Mouse (Mus musculus) G1E (cell line): Measurements from ENCODE around the gene Acyp1. TPM values are rescaled to one million over a fixed set of nuclear protein-coding genes. Genes with fewer than 3 reads are reported as not detected.

Experiments used
- ATAC-seq: 2 replicates; pipeline ENCODE4 v1.8.0; 2016; ENCODE audit warnings: mild to moderate bottlenecking; ENCODE audit not compliant: insufficient number of reproducible peaks, poor library complexity, low FRiP score, severe bottlenecking; ENCODE audit errors: extremely low read depth
- DNase-seq: peaks from one replicate; pipeline ENCODE4 v3.0.0; 2012; ENCODE audit warnings: low spot score
- H3K27me3 ChIP-seq: 2 replicates; pipeline ENCODE4 v1.6.1; 2012; ENCODE audit warnings: mild to moderate bottlenecking, low read length, inconsistent platforms; ENCODE audit not compliant: insufficient read depth
- H3K36me3 ChIP-seq: replicated peaks from 2 replicates; pipeline ENCODE3; 2012; ENCODE audit warnings: mild to moderate bottlenecking, inconsistent platforms
- H3K4me1 ChIP-seq: 2 replicates; pipeline ENCODE4 v1.6.1; 2012; ENCODE audit warnings: low read depth, low read length, inconsistent platforms, mixed read lengths; ENCODE audit not compliant: insufficient read depth
- H3K4me3 ChIP-seq: 2 replicates; pipeline ENCODE4 v1.5.1; 2012; ENCODE audit warnings: low read depth, mild to moderate bottlenecking, inconsistent platforms, low read length, moderate library complexity, mixed read lengths
- H3K9me3 ChIP-seq: replicated peaks from 2 replicates; pipeline ENCODE4 v1.6.1; 2012; ENCODE audit warnings: inconsistent platforms
- CTCF ChIP-seq: IDR thresholded peaks from 2 replicates; pipeline ENCODE4 v1.5.1; 2012; ENCODE audit warnings: low read depth, low read length, inconsistent platforms, mixed read lengths
- GATA1 ChIP-seq: IDR thresholded peaks from 2 replicates; pipeline ENCODE4 v1.6.1; 2012; ENCODE audit warnings: borderline replicate concordance, low read length, inconsistent platforms, mixed read lengths
- GATA2 ChIP-seq: IDR thresholded peaks from 2 replicates; pipeline ENCODE4 v1.6.1; 2012; ENCODE audit warnings: low read depth, low read length, inconsistent platforms, borderline replicate concordance
- POLR2AphosphoS5 ChIP-seq: IDR thresholded peaks from 2 replicates; pipeline ENCODE4 v1.6.1; 2012; ENCODE audit warnings: low read depth, low read length, inconsistent platforms; ENCODE audit not compliant: insufficient replicate concordance
- TAL1 ChIP-seq: conservative IDR thresholded peaks from 2 replicates; pipeline ENCODE4 v1.6.1; 2012; ENCODE audit warnings: low read depth, low read length, inconsistent platforms, mixed read lengths
- polyA plus RNA-seq: library from polyadenylated mRNA; stranded (reverse); fragments of >175 nt; gene quantifications from 2 replicates; pipeline ENCODE4 v1.2.3, GENCODE M21; 2012
- total RNA-seq, 2 experiments: library from RNA; stranded (forward) in 1 of 2; stranded (reverse) in 1 of 2; fragments of 200-1000 nt in 1 of 2; fragments of >200 nt in 1 of 2; fragmentation: Nextera tagmentation in 1 of 2; gene quantifications; 2 replicates each; pipeline ENCODE4 v1.2.3; 2014 to 2017

The Acyp1 gene
- total and polyA plus RNA-seq, 3 experiments = 57.0 to 285 (median 127) TPM

DNA sequence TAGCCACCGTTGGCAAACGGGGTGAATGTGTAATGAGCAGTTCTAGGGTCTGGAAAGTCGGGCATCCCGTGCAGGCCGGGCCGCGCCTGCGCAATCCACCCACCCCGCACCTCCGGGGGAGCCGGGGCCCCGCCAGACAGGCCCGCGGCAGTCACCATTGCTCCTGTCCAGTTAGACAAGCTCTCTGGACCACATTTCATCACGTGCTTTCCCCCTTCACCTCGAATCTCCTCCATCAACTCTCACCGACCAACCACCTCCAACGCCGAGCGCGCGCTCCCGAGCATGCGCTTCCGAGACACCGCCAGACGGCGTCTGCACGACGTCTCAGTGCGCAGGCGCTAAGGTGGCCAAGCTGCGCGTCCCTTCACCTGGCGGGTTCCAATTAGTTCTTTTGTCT is 17.9 kb downstream of the Acyp1 start, which contains the start of gene Mlh3:
TSS of gene Mlh3 (minus strand) at position 281 of the 400 bp plus-strand sequence.
- Histone ChIP-seq H3K4me1 (peaks cover 10% of the 10 kb centered on the region), H3K9me3 (no peaks in the 10 kb centered on the region), H3K4me3 (peak within 1 kb of the TSS; percentile 70), H3K27me3 (no peaks in the 10 kb centered on the region), H3K36me3 (peaks cover 41% of the 10 kb centered on the region)
- ATAC-seq (peak; percentile 42; the same call in 1 of the 2 replicates), DNase-seq (peak; percentile 67)
- TF ChIP-seq GATA2 (no peak), POLR2AphosphoS5 (no peak), CTCF (no peak), TAL1 (no peak), GATA1 (no peak)

DNA sequence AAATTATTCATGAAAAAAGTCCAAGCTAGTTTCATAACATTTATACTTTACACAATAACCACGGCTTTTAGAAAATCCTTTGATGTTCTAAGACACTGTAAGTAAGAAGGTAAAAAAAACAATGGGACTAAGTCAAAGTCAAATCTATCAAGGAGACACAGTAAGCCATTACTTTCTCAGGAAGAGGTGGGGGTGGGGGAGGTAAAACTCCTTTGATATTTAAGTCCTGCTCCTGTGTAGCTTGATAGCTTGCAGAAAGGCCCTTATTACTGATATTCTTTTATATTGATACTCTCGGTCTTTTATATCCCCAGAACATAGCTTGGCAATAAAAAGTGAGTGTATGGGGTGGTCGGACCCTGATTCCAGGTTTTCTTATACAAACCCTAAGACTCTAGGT is 18.4 kb downstream of the Acyp1 start:
- peaks cover 36% of the 10 kb centered on the region for H3K36me3 ChIP-seq
- H3K27me3 ChIP-seq = no peaks in the 10 kb centered on the region
- H3K4me3 ChIP-seq = peak overlapping the region; percentile 70
- TF ChIP-seq TAL1 (no peak), GATA2 (no peak), GATA1 (no peak), CTCF (no peak), POLR2AphosphoS5 (no peak)
- H3K9me3 ChIP-seq = no peaks in the 10 kb centered on the region
- peaks cover 10% of the 10 kb centered on the region for H3K4me1 ChIP-seq
- ATAC-seq (no peak), DNase-seq (no peak)

DNA sequence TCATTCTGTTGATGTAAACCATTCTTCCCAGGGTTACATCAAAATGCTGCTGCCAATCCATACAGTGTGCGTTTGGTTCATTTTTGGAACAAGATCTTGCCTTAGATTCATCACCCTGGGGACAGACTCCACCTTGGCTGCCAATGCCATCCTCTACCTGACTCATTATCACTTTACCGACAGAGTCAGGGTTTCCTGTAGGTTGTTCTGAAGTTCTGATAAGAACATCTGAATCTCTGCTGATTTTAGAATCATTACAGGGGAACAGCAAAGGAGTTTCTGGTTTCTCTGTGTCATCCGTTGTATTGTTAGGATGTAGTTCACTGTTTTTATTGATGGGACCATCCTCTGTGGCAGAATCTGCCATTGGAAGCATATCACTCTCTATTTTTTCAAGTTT is 22.0 kb downstream of the Acyp1 start:
- Histone ChIP-seq H3K4me3 (no peak overlapping the region), H3K36me3 (peaks cover 23% of the 10 kb centered on the region), H3K9me3 (no peaks in the 10 kb centered on the region), H3K27me3 (no peaks in the 10 kb centered on the region), H3K4me1 (peaks cover 6% of the 10 kb centered on the region)
- no peak for DNase-seq
- TF ChIP-seq POLR2AphosphoS5 = no peak
- no peak for TF ChIP-seq CTCF
- TF ChIP-seq GATA1 = no peak
- no peak for TF ChIP-seq TAL1
- TF ChIP-seq GATA2 = no peak
- no peak for ATAC-seq

DNA sequence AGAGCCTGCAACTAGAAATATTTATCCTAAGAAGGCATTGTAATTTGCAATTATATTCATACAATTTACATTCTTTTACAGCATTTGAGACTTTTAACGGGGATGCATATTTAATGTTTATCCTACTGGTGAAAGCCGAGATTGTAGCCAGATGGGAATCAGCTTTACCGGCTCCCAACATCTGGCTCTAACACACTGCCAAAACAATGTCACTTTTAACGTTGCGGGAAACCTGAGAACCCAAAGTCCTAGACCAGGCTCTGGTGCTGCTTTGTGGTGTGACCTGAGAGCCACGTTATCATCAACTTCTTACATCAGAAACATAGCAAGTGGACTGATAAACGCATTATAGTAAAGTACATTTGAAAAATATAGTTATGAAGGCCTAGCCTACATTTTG is 23.3 kb downstream of the Acyp1 start:
- ATAC-seq (no peak), DNase-seq (no peak)
- H3K4me3 ChIP-seq = no peak overlapping the region
- no peak for TF ChIP-seq TAL1
- no peak for TF ChIP-seq GATA1
- TF ChIP-seq GATA2 = no peak
- TF ChIP-seq POLR2AphosphoS5 = no peak
- TF ChIP-seq CTCF = no peak
- peaks cover 6% of the 10 kb centered on the region for H3K4me1 ChIP-seq
- no peaks in the 10 kb centered on the region for H3K9me3 ChIP-seq
- H3K36me3 ChIP-seq = peaks cover 28% of the 10 kb centered on the region
- H3K27me3 ChIP-seq = no peaks in the 10 kb centered on the region

DNA sequence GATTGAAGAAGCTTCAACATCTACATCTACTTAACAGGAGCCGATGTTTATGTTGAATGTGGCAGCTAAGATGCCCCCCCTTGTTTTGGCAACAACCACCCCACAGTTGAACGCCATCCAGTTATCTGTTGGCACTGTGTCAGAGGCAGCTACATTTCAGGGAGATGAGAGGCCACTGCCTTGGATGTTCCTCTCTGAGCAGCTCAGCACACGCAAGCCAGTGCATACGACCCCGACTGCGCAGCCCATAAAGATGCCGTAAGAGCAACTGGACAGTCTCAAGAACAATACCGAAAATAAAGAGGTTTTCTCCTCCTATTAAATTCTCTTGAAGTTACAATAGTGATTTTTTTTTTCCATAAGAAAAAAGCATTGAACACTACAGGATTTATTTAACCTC is 23.7 kb downstream of the Acyp1 start:
- ATAC-seq = no peak
- no peaks in the 10 kb centered on the region for H3K27me3 ChIP-seq
- no peak overlapping the region for H3K4me3 ChIP-seq
- H3K36me3 ChIP-seq = peaks cover 28% of the 10 kb centered on the region
- DNase-seq = no peak
- peaks cover 6% of the 10 kb centered on the region for H3K4me1 ChIP-seq
- TF ChIP-seq TAL1 (no peak), GATA2 (no peak), POLR2AphosphoS5 (no peak), GATA1 (no peak), CTCF (no peak)
- H3K9me3 ChIP-seq = no peaks in the 10 kb centered on the region

DNA sequence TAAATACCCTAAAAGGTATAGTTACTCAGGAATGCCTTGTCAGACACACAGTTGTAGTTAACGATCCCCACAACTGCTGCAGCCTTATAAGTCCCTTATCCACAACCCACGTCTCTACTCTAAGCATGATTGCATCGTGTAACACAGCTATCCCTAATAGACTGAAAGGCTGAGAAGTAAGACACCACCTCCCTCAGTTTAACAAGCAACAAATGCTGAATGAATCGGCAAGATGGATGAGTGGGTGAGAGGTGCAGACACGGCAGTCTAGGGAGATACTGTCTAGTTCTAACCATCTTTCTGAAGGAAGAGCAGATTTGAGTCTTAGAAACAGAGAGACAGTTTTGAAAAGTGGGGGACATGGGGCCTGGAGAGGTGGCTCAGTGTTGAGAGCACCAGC is 25.0 kb downstream of the Acyp1 start:
- peaks cover 31% of the 10 kb centered on the region for H3K36me3 ChIP-seq
- TF ChIP-seq CTCF = no peak
- peaks cover 4% of the 10 kb centered on the region for H3K4me1 ChIP-seq
- no peaks in the 10 kb centered on the region for H3K9me3 ChIP-seq
- ATAC-seq (no peak), DNase-seq (no peak)
- H3K27me3 ChIP-seq = no peaks in the 10 kb centered on the region
- no peak overlapping the region for H3K4me3 ChIP-seq

DNA sequence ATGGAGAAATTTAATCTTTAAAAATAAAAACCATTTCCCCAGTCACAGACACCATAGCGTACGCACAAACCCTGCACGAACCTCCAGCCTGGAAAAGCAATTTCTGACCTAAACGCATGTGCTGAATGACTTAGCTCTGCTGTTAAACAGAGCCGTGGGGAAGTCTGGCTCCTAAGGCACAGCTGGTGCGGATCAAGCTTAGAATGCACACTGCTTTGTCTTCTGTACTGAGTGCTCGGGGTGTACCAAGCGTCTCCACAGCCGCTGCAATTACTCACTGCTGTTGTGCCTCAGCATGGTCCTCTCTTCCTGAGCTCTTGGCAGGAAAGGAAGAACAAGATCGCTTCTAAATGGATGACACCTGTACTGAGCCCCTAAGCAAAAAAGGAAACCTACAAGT is 25.7 kb downstream of the Acyp1 start:
- no peak for DNase-seq
- peaks cover 4% of the 10 kb centered on the region for H3K4me1 ChIP-seq

More for the DNA sequence above, 25.7 kb downstream of the Acyp1 start:
- no peaks in the 10 kb centered on the region for H3K9me3 ChIP-seq
- H3K36me3 ChIP-seq = peaks cover 35% of the 10 kb centered on the region
- H3K4me3 ChIP-seq = no peak overlapping the region
- H3K27me3 ChIP-seq = no peaks in the 10 kb centered on the region
- no peak for TF ChIP-seq POLR2AphosphoS5
- TF ChIP-seq CTCF = no peak
- ATAC-seq = no peak
